Mouse (Mus musculus) lung, adult 2 months (tissue): Measurements from ENCODE around the gene Lats1. TPM values are rescaled to one million over a fixed set of nuclear protein-coding genes. Genes with fewer than 3 reads are reported as not detected.

ENCODE experiments used
- DNase-seq: peaks from one replicate; pipeline ENCODE4 v3.0.0; 2022
- H3K4me1 ChIP-seq: fragments of 200-500 bp; 2 replicates; pipeline ENCODE4 v1.6.1; 2011; ENCODE audit warnings: low read length; ENCODE audit not compliant: control insufficient read depth, insufficient read depth
- H3K4me3 ChIP-seq: fragments of 200-500 bp; replicated peaks from 2 replicates; pipeline ENCODE3; 2011; ENCODE audit warnings: low read depth, mild to moderate bottlenecking, control low read depth, low read length; ENCODE audit errors: extremely low read depth
- CTCF ChIP-seq: fragments of 200-500 bp; IDR thresholded peaks from 2 replicates; pipeline ENCODE4 v1.5.1; 2011; ENCODE audit warnings: mild to moderate bottlenecking, low read length, control low read depth; ENCODE audit not compliant: insufficient read depth
- POLR2A ChIP-seq: fragments of 200-500 bp; IDR thresholded peaks from 2 replicates; pipeline ENCODE4 v1.6.1; 2011; ENCODE audit warnings: low read depth, mild to moderate bottlenecking, control low read depth, low read length, borderline replicate concordance; ENCODE audit errors: extremely low read depth
- WGBS: fragments of 180-500 bp; shearing (Covaris S2); methylation state at CpG from one replicate; pipeline ENCODE4 v1.1.7; 2018; 5-methylcytosine and 5-hydroxymethylcytosine counted together
- polyA plus RNA-seq: library from polyadenylated mRNA; depleted of rRNA; stranded (reverse); fragments of >200 nt; gene quantifications from 2 replicates; pipeline ENCODE4 v1.2.3, GENCODE M21; 2012; rRNA removed

Gene Lats1
- 10.5 and 13.1 TPM in 2 replicates for polyA plus RNA-seq

- DNase-seq: peak; percentile 90
- under 1% methylated on average over 65 of the region's 65 CpGs for WGBS
These were observed at the start of gene Lats1, which contains the start of gene Pcmt1 for GRCm38 (mm10) chr10:7680731-7681301. Gene Lats1, plus strand, starts transcription at chr10:7681214. Gene Pcmt1, minus strand, starts transcription at chr10:7681136.

DNA sequence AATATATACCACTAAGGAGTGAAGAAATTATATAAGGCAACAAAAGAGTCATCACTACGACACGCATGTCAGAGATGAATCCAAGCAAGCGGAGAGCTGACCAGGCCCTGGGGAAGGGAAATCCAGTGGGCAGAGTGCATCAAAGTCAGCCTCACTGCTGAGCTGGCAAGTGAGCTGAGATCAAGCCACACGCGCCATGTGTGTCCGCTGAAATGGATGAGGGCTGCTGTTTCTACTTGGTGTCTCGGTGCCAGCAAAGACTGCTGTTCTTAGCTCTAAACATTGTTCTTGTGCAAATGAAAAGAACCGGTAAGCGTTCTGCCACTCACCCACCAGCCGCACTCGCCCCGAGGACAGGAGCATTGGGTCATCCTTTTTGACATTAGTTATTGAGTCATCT lies 40.6 kb upstream of the Lats1 start:
- Histone ChIP-seq H3K4me1 (no peaks in the 10 kb centered on the region), H3K4me3 (no peak overlapping the region)
- DNase-seq: no peak
- 95% methylated on average over 12 of the region's 12 CpGs for WGBS
- no peak for TF ChIP-seq CTCF
- TF ChIP-seq POLR2A: no peak

More at GRCm38 (mm10) chr10:7680731-7681301, at the start of gene Lats1, which contains the start of gene Pcmt1:
- H3K4me3 ChIP-seq: peak within 1 kb of the TSS; percentile 99
- peaks cover 9% of the 10 kb centered on the region; the same call in 1 of the 2 replicates for H3K4me1 ChIP-seq
- peak; percentile 54; the same call in 1 of the 2 replicates for TF ChIP-seq POLR2A
- no peak for TF ChIP-seq CTCF

- TF ChIP-seq CTCF: no peak
- Histone ChIP-seq H3K4me3 (no peak overlapping the region), H3K4me1 (no peaks in the 10 kb centered on the region)
- WGBS: 82% methylated on average over 2 of the region's 2 CpGs
- no peak for DNase-seq
These were observed 35.1 kb upstream of the Lats1 start for GRCm38 (mm10) chr10:7645911-7646310.

GRCm38 (mm10) chr10:7649059-7649458 lies 32.0 kb upstream of the Lats1 start:
- WGBS: 75% methylated on average over 4 of the region's 4 CpGs
- no peak for DNase-seq
- Histone ChIP-seq H3K4me1 (no peaks in the 10 kb centered on the region), H3K4me3 (no peak overlapping the region)
- no peak for TF ChIP-seq POLR2A
- no peak for TF ChIP-seq CTCF

DNA sequence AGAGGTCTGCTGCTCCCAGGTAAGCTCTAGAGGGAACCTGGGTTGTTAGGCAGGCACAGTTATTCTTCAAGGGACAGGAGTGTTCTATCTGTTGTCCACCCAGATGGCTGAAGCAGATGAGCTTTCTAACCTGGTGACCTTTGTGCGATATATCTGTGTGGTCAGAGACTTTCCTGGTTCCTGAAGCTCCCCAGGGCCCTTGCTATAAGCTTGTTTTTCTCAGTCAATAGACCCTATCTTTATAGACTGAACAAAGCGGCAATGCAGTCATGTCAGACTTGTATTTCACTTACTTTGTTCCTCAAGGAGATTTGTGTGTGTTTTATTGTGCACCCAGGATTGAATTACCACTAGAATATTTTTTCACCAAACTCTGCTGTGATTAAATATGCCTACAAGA lies 30.0 kb upstream of the Lats1 start:
- DNase-seq: no peak
- no peak overlapping the region for H3K4me3 ChIP-seq
- TF ChIP-seq POLR2A: no peak
- no peak for TF ChIP-seq CTCF
- 93% methylated on average over 2 of the region's 2 CpGs for WGBS
- no peaks in the 10 kb centered on the region for H3K4me1 ChIP-seq

GRCm38 (mm10) chr10:7662471-7663141 lies 18.4 kb upstream of the Lats1 start:
- WGBS: under 1% methylated on average over 44 of the region's 44 CpGs
- DNase-seq: no peak
- H3K4me1 ChIP-seq: peaks cover 5% of the 10 kb centered on the region
- TF ChIP-seq CTCF (no peak), POLR2A (no peak)
- H3K4me3 ChIP-seq: peak overlapping the region; percentile 100

DNA sequence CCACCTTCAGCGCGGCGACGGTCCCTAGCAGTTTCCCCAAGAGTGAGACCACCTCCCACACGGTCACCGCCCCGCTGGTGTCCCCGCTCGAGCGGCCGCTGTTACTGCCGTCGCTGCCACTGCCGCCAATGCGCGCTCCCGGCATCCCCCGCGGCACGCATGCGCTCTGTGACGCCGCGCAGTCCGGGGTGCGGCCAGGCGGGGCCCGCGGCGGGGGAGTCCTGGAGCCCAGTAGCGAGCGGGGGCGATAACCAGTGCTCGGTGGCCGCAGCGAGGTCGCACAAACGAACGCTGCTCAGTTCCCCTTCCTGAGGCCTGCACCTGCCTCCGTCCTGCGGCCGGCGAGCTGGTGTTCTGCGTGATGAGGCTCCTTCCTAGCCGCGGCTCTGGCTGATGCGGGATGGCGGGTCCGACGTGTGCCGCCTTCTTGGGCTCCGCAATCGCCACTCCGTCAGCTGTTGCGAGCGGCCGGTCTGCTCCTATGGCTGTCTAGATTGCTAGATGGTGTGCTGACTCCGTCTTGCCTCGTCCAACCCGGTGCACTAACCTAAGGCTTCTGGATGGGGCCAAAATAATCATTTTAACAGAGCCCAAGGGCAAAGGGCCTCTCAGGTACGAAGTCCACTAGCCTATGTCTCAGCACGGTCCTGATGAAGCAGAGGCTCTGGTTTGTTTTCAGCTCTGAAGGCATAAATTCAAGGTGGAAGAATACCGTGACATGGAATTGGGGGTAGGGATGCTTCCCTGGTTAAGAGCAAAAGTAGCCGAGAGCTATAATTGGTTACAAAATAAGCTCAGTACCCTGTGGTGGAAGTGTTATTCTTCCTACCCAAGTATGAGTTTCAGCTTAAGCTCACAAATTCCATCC lies 17.6 kb upstream of the Lats1 start:
- TF ChIP-seq POLR2A (peak; percentile 91), CTCF (no peak)
- under 1% methylated on average over 64 of the region's 64 CpGs for WGBS
- DNase-seq: peak; percentile 90
- Histone ChIP-seq H3K4me1 (peaks cover 8% of the 10 kb centered on the region), H3K4me3 (peak overlapping the region; percentile 100)

- WGBS: 43% methylated on average over 6 of the region's 6 CpGs
- no peak for DNase-seq
- peaks cover 8% of the 10 kb centered on the region for H3K4me1 ChIP-seq
- H3K4me3 ChIP-seq: peak overlapping the region; percentile 100
- TF ChIP-seq POLR2A: no peak
These were observed 16.9 kb upstream of the Lats1 start for GRCm38 (mm10) chr10:7664027-7664526.

GRCm38 (mm10) chr10:7664889-7665288 lies 16.1 kb upstream of the Lats1 start:
- Histone ChIP-seq H3K4me1 (peaks cover 6% of the 10 kb centered on the region), H3K4me3 (no peak overlapping the region)
- WGBS: 96% methylated on average over 1 of the region's 1 CpGs
- TF ChIP-seq CTCF (no peak), POLR2A (no peak)
- DNase-seq: no peak

GRCm38 (mm10) chr10:7667342-7667802 lies 13.6 kb upstream of the Lats1 start, which contains the start of gene Nup43:
Gene Nup43, plus strand, starts transcription at chr10:7667503.
- Histone ChIP-seq H3K4me1 (peaks cover 6% of the 10 kb centered on the region), H3K4me3 (peak within 1 kb of the TSS; percentile 89)
- WGBS: under 1% methylated on average over 24 of the region's 24 CpGs
- peak; percentile 89 for DNase-seq
- no peak for TF ChIP-seq POLR2A
- TF ChIP-seq CTCF: no peak
